Mouse (Mus musculus) liver, embryonic 14.5 days (tissue): ENCODE data around the gene Tgoln1. TPM values are rescaled to one million over a fixed set of nuclear protein-coding genes. Genes with fewer than 3 reads are reported as not detected.

Experiments used
- ATAC-seq: fragments of 200-750 bp; cut with Nextera tagmentation; 2 replicates; pipeline ENCODE4 v1.8.0; 2017; ENCODE audit warnings: moderate number of reproducible peaks, mild to moderate bottlenecking, moderate library complexity; ENCODE audit not compliant: insufficient read depth
- DNase-seq, 3 experiments: peaks; one replicate each; pipeline ENCODE4 v3.0.0-alpha.2; 2012 to 2013; ENCODE audit warnings: low read depth in 3 of 3, low spot score in 3 of 3
- H3K27ac ChIP-seq: fragments of 300-500 bp; sonication (generic); 2 replicates; pipeline ENCODE4 v1.5.1; 2014; ENCODE audit warnings: moderate library complexity, mild to moderate bottlenecking, control low read depth, inconsistent platforms
- H3K27me3 ChIP-seq: fragments of 300-500 bp; sonication (generic); 2 replicates; pipeline ENCODE4 v1.6.1; 2014; ENCODE audit warnings: mild to moderate bottlenecking, low read length, moderate library complexity; ENCODE audit not compliant: control insufficient read depth, insufficient read depth
- H3K36me3 ChIP-seq: fragments of 300-500 bp; sonication (generic); replicated peaks from 2 replicates; pipeline ENCODE4 v1.6.1; 2014; ENCODE audit warnings: low read depth; ENCODE audit not compliant: control insufficient read depth, insufficient read depth
- H3K4me1 ChIP-seq, 2 experiments: fragments of 200-500 bp in 1 of 2; fragments of 300-500 bp in 1 of 2; sonication (generic) in 1 of 2; replicated peaks; 2 replicates each; pipeline ENCODE4 v1.6.1; 2012 to 2014; ENCODE audit warnings: antibody characterized with exemption in 1 of 2, inconsistent platforms in 1 of 2, low read length in 1 of 2; ENCODE audit not compliant: control insufficient read depth in 2 of 2, insufficient read depth in 2 of 2
- H3K4me2 ChIP-seq: fragments of 300-500 bp; sonication (generic); 2 replicates; pipeline ENCODE4 v1.6.1; 2014; ENCODE audit warnings: low read depth, mild to moderate bottlenecking, control low read depth, moderate library complexity
- H3K4me3 ChIP-seq, 2 experiments: fragments of 200-500 bp in 1 of 2; fragments of 300-500 bp in 1 of 2; sonication (generic) in 1 of 2; 2 replicates each; pipeline ENCODE4 v1.5.1; 2012 to 2014; ENCODE audit warnings: low read depth in 2 of 2, low read length in 2 of 2, mild to moderate bottlenecking in 2 of 2, control low read depth in 1 of 2, inconsistent platforms in 1 of 2, moderate library complexity in 1 of 2; ENCODE audit not compliant: insufficient read depth in 1 of 2
- H3K9ac ChIP-seq: fragments of 300-500 bp; sonication (generic); replicated peaks from 2 replicates; pipeline ENCODE4 v1.6.1; 2014; ENCODE audit warnings: mild to moderate bottlenecking, control low read depth, moderate library complexity
- H3K9me3 ChIP-seq: fragments of 300-500 bp; sonication (generic); 2 replicates; pipeline ENCODE4 v1.6.1; 2016; ENCODE audit warnings: low read length, mixed read lengths; ENCODE audit not compliant: control insufficient read depth
- CTCF ChIP-seq: IDR thresholded peaks from 2 replicates; pipeline ENCODE4 v1.5.1; 2016; ENCODE audit warnings: antibody characterized with exemption, low read depth, control low read depth
- EP300 ChIP-seq: IDR thresholded peaks from 2 replicates; pipeline ENCODE4 v1.6.1; 2016; ENCODE audit warnings: antibody characterized with exemption, low read depth
- WGBS: fragments of 180-500 bp; shearing (Covaris S2); extraction: QIAGEN DNeasy Blood & Tissue Kit; methylation state at CpG from one replicate; pipeline ENCODE4 v1.1.7; 2014; ENCODE audit not compliant: insufficient replicate concordance; 5-methylcytosine and 5-hydroxymethylcytosine counted together
- polyA plus RNA-seq, 2 experiments: library from polyadenylated mRNA; depleted of rRNA in 1 of 2; stranded (reverse) in 1 of 2; unstranded in 1 of 2; fragments of >200 nt; fragmentation: Nextera tagmentation in 1 of 2; extraction: Ambion mirVana in 1 of 2; gene quantifications; 2 replicates each; pipeline versions ENCODE4 v1.2.1 to v1.2.3; 2012 to 2014

Gene Tgoln1
- polyA plus RNA-seq, 2 experiments = 7.8 to 13.4 TPM

- ATAC-seq = no peak
- no peak overlapping the region for H3K4me2 ChIP-seq
- H3K27ac ChIP-seq = no peak overlapping the region
- no peak overlapping the region for H3K9ac ChIP-seq
- no peaks in the 10 kb centered on the region for H3K27me3 ChIP-seq
- WGBS = 72% methylated on average over 10 of the region's 10 CpGs
- no peaks in the 10 kb centered on the region for H3K36me3 ChIP-seq
- no peak overlapping the region for H3K4me3 ChIP-seq
- TF ChIP-seq CTCF = no peak
- no peak for TF ChIP-seq EP300
- no peaks in the 10 kb centered on the region; a peak in 2 of 4 replicates for H3K4me1 ChIP-seq
- H3K9me3 ChIP-seq = no peaks in the 10 kb centered on the region
- DNase-seq = no peak
Measured at GRCm38 (mm10) chr6:72650338-72650851, 33.6 kb upstream of the Tgoln1 start.

GRCm38 (mm10) chr6:72648002-72648595, 31.3 kb upstream of the Tgoln1 start:
- ATAC-seq (no peak), DNase-seq (no peak)
- Histone ChIP-seq H3K27me3 (no peaks in the 10 kb centered on the region), H3K27ac (no peak overlapping the region), H3K4me3 (no peak overlapping the region), H3K9ac (no peak overlapping the region), H3K36me3 (no peaks in the 10 kb centered on the region), H3K4me1 (no peaks in the 10 kb centered on the region), H3K4me2 (no peak overlapping the region), H3K9me3 (no peaks in the 10 kb centered on the region)
- 64% methylated on average over 12 of the region's 12 CpGs for WGBS
- TF ChIP-seq EP300 (no peak), CTCF (no peak)

- no peak for ATAC-seq
- DNase-seq = peak in 1 of 3 experiments; percentile 23
Measured at GRCm38 (mm10) chr6:72647383-72647820, 30.6 kb upstream of the Tgoln1 start.

GRCm38 (mm10) chr6:72645364-72645763, 28.6 kb upstream of the Tgoln1 start:
- 69% methylated on average over 7 of the region's 7 CpGs for WGBS
- Histone ChIP-seq H3K36me3 (no peaks in the 10 kb centered on the region), H3K9ac (no peak overlapping the region), H3K27me3 (no peaks in the 10 kb centered on the region), H3K4me1 (0 out of 4 replicates have a peak, but pooled peaks cover 0 to 2% of the 10 kb centered on the region in 2 experiments), H3K4me3 (no peak overlapping the region), H3K27ac (no peak overlapping the region), H3K4me2 (no peak overlapping the region), H3K9me3 (no peaks in the 10 kb centered on the region)
- DNase-seq = no peak
- TF ChIP-seq EP300 = no peak
- TF ChIP-seq CTCF = no peak
- no peak for ATAC-seq

More at GRCm38 (mm10) chr6:72647383-72647820, 30.6 kb upstream of the Tgoln1 start:
- H3K9ac ChIP-seq = no peak overlapping the region
- 47% methylated on average over 10 of the region's 10 CpGs for WGBS
- H3K36me3 ChIP-seq = no peaks in the 10 kb centered on the region
- H3K4me3 ChIP-seq = no peak overlapping the region
- H3K27ac ChIP-seq = no peak overlapping the region
- no peaks in the 10 kb centered on the region for H3K4me1 ChIP-seq
- peak; percentile 83 for TF ChIP-seq CTCF
- TF ChIP-seq EP300 = no peak
- no peaks in the 10 kb centered on the region for H3K9me3 ChIP-seq
- no peak overlapping the region for H3K4me2 ChIP-seq
- no peaks in the 10 kb centered on the region for H3K27me3 ChIP-seq

GRCm38 (mm10) chr6:72644576-72644975, 27.8 kb upstream of the Tgoln1 start:
- H3K27ac ChIP-seq = no peak overlapping the region
- 42% methylated on average over 4 of the region's 4 CpGs for WGBS
- H3K27me3 ChIP-seq = no peaks in the 10 kb centered on the region
- no peak for TF ChIP-seq EP300
- TF ChIP-seq CTCF = no peak
- no peak overlapping the region for H3K9ac ChIP-seq
- no peaks in the 10 kb centered on the region for H3K9me3 ChIP-seq
- DNase-seq (no peak), ATAC-seq (no peak)
- no peak overlapping the region for H3K4me2 ChIP-seq
- no peaks in the 10 kb centered on the region for H3K36me3 ChIP-seq
- H3K4me1 ChIP-seq = 0 out of 4 replicates have a peak, but pooled peaks cover 0 to 2% of the 10 kb centered on the region in 2 experiments
- H3K4me3 ChIP-seq = no peak overlapping the region
